Mouse (Mus musculus) urinary bladder, postnatal 10 days (tissue): Measurements from ENCODE around the gene Map1lc3b.
"Not testable (repeated sequence)": the region's sequence is repeated elsewhere in the genome, so short reads cannot be mapped to it uniquely, and the experiment has no call there.

Source experiments
- DNase-seq: peaks from one replicate; pipeline ENCODE4 v3.0.0; 2022; ENCODE audit warnings: low spot score

The Map1lc3b gene

DNA sequence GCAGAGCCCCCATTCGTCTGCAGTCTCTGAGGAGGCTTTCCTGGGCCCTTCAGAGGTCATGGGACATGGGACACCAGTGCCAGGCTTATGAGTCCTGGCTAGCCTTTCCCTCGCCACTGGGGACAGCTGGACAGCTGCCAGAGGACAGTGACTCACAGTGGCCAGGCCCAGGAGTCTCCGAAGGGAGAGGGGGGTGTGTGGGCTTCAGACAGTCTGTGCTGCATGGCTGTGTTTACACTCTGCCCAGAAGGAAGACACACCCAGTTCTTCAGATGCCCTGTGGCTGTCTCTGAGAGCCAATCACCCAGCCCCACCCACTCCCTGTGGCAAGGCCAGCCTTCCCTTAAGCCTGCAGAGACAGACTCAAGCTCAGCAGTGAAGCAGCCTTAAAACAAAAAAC, 16.9 kb upstream of the Map1lc3b start:
- no peak for DNase-seq

DNA sequence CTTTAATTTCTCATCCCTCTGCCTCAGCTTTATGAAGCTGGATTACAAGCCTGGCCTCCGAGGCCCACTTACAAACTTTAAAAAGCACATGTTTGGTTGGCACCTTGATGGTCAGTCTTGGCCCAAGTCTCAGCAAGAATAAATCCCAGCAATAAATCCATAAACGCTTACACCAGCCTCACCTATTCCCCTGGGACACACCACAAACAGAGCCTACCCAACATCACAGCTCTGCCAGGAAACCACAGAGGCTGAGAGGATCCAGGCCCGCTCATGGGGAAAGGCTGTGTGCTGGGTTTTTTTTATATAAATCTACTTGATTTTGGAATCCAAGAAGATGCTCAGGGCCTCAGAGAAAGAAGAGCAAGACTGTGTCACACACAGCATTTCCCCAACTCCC, 14.5 kb upstream of the Map1lc3b start:
- DNase-seq: no peak

DNA sequence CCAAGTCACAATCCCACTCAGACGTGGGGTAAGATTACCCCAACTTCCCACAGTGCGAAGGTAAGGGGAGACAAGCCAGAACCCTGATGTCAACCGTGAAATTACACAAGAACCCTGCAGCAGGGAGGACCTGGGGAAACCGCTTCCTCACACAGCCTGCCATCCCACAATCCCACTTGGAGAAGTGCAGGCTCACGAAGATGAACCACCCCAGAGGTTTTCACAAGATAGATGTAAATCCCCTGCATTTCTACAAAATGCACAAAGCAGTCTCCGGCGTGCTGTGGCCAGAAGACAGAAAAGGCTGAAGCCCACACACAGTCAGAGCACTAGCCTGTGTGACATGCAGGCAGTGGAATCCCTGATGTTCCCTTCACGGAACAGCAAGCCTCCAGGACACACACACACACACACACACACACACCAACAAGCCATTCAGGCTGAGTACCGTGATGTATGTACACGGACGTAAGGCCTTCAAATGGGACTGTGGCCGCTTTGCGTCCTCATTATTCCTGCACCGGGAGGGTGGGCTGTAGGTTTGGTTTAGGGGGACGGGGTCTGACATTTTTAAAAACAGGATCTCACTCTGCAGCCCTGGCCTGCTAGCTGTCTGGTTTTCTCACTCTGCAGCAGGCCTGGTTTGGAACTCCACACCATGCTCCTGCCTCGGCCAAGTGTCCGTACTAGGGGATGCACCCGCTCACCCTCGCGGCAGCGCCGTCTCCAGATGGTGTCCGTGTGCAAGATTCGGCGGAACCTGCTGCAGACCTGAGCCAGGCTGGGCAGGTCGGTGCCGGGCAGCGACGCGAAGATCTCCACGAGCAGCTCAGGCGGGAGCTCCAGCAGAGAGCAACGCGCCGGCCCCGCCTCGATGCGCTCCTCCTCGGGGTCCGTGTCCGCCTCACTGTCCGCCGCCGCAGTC, 12.1 kb upstream of the Map1lc3b start:
- DNase-seq: no peak

- peak; percentile 76 for DNase-seq
These were observed 11.3 kb upstream of the Map1lc3b start, which contains the start of gene Fbxo31 for GRCm38 (mm10) chr8:121578676-121579451. Gene Fbxo31, minus strand, starts transcription at chr8:121578806.

DNA sequence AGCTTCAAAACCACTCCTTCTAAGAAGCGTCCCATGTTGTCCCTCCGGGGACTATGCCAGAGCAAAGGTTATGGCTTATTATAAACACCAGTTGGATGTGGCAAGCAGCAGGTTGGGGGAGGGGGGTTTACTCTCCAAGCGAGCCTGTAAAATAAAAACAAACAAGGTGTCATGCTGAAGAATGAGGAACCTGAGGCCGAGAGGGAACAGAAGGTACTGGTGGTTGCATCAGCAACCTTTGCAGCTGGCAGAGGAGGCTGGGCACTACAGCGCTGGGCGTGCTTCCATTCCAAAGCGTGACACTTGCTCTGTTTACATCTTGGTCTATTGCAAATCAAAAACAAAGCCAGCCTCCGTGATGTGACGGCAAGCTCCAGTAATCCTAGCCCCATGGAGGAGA, 9.7 kb upstream of the Map1lc3b start:
- no peak for DNase-seq

- DNase-seq: no peak
These were observed 6.5 kb upstream of the Map1lc3b start for GRCm38 (mm10) chr8:121583653-121584052.

- DNase-seq: no peak
These were observed 5.4 kb upstream of the Map1lc3b start for GRCm38 (mm10) chr8:121584730-121585129.

- peak; percentile 100 for DNase-seq
These were observed 4.9 kb upstream of the Map1lc3b start for GRCm38 (mm10) chr8:121585159-121585825.

GRCm38 (mm10) chr8:121588750-121589149, 1.4 kb upstream of the Map1lc3b start:
- DNase-seq: no peak

DNA sequence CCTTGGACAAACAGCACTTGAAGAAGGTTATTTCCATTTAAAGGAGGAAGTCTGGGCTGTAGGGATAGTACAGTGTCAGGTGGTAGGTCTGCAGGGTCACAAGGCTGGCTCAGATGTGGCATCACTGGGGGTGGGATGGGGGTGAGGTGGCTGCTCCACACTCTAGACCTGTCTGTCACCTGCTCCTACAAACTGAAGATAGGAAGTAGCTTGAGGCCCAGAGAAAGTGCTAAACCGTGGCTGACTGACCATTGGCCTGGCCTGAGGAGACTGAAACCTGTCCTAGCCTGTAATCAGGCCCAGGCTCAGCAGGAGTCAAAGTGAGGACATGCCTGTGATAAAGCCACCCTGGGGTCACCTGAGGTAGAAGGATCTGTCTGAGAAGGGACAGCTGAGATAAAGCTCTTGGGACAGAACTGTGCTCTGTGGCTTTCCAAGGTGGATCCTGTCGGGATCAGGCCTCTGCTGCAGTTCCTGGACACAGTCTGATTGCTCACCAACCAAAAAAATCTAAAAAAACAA, 895 bp upstream of the Map1lc3b start:
- DNase-seq: no peak

GRCm38 (mm10) chr8:121591178-121592066, 1.3 kb downstream of the Map1lc3b start:
- DNase-seq: no peak

DNA sequence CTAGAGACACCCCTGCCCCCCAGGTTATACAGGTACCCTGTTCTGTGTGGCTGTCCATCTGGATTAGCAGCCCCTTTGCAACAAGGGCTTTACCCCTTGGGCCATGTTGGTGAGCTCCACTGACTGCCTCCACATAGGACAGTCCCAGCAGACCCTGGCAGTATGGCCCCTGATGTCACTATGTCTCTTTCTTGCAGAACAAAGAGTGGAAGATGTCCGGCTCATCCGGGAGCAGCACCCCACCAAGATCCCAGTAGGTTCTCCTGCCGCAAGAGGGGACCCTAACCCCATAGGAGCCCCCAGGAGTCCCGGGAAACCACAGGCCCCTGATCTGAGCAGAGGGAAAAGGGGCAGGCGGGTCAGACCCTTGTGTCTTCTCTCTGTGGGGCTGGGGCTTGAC, 3.1 kb downstream of the Map1lc3b start:
- DNase-seq: no peak

DNA sequence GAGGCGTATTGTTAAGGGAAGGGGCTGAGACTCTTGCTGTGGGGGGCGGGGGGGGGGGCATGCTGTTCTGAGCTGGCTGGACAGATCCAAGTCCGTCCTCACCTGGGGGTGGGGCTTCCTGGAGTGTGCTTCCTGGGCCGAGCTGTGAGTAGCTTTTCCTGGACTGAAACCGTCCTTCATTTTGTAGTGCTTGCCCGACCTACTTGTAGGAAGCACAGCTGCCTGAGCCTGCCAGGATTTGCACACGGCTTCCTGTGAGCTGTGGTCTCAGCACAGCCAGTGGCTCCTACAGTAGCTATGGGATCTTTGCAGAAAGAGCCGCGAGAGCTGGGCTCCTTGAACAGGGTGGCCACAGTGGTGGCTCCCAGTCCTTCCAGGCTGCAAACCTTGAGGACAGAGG, 3.8 kb downstream of the Map1lc3b start:
- no peak for DNase-seq

DNA sequence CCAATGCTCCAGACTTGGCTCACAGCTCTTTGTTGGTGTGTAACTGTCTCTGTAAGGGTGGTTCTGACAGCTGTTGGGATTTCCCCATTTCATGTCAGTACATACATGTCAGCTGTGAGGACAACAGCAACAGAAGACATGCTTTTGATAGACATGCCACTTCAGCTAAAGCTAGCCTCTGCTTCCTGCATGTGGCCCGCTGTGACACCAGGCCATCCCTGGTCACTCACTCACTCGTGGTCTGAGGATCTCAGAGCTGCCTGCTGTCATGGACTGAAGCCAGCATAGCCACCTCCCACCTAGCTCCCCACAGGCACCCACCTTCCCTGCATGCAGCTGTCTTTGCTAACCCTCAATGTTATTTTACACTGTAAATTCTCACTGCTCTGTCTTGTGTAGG, 7.3 kb downstream of the Map1lc3b start:
- not testable (repeated sequence) for DNase-seq

GRCm38 (mm10) chr8:121598190-121598589, 8.0 kb downstream of the Map1lc3b start:
- DNase-seq: no peak

DNA sequence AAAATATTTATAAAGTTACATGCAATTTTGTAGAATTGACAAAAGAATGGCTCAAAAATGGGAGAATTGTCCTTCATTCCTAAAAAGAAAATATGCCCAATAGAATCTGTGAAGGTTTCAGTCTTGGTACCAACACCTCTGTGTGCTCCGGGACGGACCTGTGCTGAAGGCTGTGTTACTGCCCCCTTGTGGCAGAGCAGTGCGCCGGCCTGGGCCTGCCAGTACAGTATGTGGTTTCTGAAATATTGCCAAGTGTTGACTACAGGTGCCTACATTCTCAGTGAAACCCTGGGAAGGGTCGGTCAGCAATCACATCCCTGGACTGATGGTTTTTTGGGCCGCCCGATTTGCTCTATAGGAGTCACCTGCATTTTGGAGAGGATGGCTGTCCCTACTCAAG, 8.7 kb downstream of the Map1lc3b start:
- DNase-seq: no peak

DNA sequence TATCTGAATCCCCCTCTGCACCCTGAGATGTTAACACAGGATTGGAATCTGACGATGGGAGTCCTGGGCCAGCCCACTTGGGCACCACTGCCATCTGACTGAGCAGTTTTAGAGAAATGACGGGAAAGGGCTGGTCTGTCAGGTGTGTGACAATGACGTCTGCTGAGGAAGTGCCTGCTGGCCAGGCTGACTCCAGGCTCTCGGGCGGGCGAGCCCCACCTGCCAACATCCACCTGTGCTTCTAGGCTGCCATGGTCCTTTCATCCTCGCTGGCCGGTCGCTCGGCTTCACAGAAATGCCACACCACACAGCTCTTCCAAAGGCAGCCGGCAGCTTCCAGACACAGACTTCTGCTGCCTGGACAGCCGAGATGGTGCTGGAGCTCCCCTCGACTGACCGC, 9.7 kb downstream of the Map1lc3b start:
- DNase-seq: no peak

DNA sequence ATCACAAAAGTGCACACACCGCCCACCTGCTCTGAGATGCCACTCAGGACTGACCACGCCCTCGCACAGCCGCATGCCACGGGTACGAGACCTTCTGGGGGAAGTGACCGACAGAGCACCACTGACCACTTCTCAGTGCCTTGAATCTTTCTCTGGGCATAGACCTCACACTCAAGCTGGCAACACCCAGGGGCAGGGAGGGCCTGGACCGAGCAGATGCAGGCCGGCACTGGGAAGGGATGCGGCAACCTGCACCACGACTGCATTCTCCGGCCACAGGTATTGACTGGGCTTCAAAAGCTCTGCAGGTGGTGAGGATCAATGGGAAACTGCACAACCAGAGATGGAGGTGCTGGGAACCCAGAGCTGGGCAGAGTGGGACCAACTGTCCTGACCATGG, 12.2 kb downstream of the Map1lc3b start:
- DNase-seq: no peak

DNA sequence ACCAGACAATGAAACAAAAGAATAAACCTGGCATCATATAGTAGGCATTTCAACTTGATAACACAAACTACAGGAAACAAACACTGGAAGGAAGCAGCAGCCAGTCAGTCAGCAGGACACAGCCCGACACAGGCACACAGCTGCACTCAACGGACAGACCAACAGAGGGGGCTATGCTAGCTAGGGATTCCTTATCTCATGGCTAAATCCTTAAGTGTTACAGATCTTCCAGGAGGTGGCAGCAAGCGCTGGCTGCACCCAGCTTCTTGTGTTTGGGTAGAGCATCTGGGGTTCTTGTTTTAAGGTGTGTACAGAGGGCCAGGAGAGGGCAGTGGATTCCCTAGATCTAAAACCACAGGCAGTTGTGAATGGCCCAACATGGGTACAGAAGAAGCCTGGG, 12.7 kb downstream of the Map1lc3b start:
- DNase-seq: no peak

- no peak for DNase-seq
These were observed 13.6 kb downstream of the Map1lc3b start for GRCm38 (mm10) chr8:121603801-121604200.

DNA sequence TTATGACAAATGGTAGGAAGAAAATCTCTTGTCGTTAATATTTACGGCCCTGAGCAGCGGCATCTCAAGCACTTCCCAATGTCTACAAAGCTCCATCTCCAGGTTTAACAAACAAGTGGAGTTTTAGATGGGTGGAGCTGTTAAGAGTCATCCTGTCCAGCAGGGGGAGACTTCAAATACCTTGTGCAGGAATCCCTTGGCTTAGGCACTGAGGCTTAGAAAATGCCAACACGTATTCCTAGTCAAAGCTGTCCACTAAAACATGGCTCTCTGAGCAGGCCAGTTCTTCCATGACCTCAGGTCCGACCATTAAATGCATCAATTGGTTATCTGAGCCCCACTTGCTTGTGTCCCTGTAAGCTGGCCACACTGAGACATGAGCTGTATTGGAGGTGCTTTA, 17.5 kb downstream of the Map1lc3b start:
- DNase-seq: no peak
